Mouse (Mus musculus) cerebellum, postnatal 25 days (tissue): ENCODE data around the gene Mpig6b.

Source experiments
- DNase-seq, 2 experiments: peaks; one replicate each; pipeline ENCODE4 v3.0.0; 2021; ENCODE audit warnings: mixed read lengths in 2 of 2

Gene Mpig6b

DNA sequence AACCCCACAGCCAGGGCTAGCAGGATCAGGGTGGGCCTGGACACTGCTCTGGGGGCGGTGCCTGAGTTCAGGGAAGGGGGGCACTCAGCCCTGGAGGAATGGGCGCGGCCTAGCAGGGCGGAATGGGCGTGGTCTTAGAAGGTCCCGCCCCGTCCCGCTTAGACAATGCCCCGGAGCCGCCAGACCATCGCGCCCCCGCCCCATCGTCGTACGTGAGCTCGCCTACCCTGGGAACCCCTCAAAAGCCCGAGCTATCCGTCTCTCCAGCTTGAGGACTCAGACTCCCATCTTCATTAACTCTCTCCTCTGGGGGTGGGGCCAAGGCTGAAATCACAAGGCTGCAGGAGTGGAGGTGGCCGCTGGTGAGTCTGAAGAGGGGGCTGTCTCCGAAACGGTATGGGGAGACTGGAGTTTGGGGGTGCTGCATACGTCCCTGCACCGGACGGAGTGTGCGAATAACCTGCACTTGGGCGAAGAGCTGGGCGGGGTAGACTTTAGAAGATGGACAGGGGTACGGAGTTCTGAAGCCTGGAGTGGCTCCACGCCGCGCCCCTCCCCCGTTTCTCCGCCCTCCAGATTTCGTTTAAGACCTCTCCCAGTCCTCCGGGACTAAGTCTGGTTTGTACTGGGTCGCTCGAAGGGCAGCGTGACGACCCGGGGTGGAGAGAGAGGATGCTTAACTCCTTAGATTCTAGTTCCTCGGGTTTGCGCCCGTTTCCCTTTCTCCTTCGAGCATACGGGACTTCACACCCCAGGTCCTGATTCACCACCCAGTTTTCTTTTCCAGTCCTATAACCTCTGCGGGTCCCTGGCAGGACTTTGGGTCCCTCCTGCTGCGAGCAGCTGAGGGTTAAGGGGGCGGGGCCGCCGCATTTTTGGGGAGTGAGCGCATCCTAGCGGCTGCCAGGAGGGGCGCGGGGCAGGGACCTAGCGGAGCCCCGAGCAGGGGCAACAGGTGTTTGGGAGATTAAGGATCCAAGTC is 6.8 kb downstream of the Mpig6b start, which contains the start of gene Ddah2:
Gene Ddah2 (plus strand): TSS at position 125 of the 982 bp plus-strand sequence.
- peak; percentile 85 to 91 for DNase-seq

GRCm38 (mm10) chr17:35058316-35058715 is 7.7 kb downstream of the Mpig6b start:
- peak in 1 of 2 experiments; percentile 12 for DNase-seq

- DNase-seq, result no peak
Measured at GRCm38 (mm10) chr17:35057090-35057489, 8.9 kb downstream of the Mpig6b start.

- DNase-seq, result no peak
Measured at GRCm38 (mm10) chr17:35055691-35056495, 10.1 kb downstream of the Mpig6b start.

- peak in 1 of 2 experiments; percentile 22 for DNase-seq
Measured at GRCm38 (mm10) chr17:35052271-35052798, 13.6 kb downstream of the Mpig6b start.

DNA sequence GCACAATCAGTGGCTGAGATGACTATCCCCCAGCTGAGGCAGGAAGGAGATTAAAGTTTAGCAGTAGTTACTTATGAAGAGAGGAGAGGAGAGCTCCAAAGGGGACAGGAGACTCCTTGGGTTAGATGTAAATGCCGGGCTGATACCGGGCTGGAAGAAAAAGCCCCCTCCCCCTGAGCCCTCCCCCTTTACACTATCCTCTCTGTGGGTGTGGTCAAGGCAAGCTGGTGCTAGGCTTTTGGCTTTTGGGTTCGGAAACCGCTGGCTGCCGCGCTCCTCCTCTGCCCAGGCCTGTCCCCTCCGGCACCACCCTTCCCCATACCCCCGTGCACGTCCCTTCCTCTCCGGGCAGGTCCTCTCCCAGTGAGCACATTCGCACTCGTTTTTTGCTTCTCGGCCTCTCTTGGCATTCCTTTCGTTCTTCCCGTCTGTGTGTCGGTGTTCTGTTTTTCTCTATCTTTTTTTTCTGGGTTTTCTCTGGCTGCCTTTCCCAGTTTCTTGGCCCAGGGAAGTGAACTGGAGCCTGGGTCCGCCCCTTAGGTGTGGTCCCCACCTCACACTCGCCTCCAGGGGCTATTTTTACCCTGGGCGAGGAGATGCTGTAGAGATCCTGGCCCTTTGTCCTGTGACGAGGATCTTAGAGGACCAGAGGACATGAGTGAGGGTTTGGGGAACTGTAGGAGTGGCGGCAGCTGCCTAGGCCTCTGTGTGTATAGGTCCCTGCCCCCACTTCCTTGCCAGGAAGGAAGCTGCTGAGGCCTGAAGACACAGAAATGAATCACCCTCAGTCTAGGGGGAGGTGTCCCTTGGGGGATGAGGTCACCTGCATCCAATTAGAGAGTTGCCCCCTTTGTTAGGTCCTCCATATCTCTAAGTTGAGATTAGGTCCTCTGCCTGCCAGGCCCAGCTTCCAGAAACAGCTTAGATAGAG is 14.6 kb downstream of the Mpig6b start:
- peak; percentile 63 to 66 for DNase-seq

DNA sequence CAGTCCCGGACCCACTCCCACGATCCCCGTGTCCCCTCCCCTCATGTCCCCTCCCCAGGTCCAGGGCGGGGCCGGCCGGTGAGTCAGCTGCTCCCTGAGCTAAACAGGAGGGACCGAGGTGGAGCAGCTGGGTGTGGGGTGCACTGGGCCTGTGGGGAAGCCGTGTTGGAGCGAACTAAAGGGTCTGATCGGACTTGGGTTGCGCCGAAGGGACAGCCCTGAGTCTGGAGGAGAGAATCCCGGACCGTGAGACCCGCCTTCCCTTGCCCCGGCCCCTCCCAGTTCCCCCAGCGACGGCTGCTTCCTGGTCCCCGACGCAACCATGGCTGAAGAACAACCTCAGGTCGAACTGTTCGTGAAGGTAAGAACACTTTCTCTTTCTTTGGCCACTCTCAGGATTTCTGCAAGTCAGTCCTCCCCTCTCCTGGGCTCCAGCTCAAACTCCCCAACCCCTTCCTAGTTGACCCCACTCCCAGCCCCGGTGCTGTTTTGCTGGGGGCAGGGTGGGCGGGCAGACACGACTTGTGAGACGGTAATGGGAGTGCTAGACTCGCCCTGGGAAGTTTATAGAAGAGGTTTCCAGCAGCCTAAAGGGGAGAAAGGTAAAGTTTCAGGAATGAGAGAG is 15.7 kb downstream of the Mpig6b start:
- DNase-seq, result peak; percentile 57 to 59

- peak in 1 of 2 experiments; percentile 47 for DNase-seq
Measured at GRCm38 (mm10) chr17:35049561-35050016, 16.4 kb downstream of the Mpig6b start, which contains the start of gene Clic1. TSS of gene Clic1 (plus strand) at chr17:35049966.

DNA sequence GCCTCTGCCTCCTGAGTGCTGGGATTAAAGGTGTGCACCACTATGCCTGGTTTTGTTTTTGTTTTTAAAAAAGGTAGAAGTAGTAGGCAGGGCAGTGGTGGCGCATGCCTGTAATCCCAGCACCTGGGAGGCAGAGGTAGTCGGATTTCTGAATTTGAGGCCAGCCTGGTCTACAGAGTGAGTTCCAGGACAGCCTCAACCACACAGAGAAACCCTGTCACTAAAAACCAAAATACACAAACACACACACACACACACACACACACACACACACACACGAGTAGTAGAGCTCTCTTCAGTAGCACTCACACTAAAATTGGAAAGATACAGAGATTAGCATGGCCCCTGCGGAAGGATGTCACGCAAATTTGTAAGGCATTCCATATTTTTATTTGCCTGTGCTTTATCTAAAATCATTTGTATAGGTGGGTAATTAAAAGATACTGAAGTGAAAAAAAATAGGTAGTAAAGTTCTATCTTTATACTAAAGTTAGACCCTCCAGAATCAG is 17.0 kb downstream of the Mpig6b start:
- no peak for DNase-seq

DNA sequence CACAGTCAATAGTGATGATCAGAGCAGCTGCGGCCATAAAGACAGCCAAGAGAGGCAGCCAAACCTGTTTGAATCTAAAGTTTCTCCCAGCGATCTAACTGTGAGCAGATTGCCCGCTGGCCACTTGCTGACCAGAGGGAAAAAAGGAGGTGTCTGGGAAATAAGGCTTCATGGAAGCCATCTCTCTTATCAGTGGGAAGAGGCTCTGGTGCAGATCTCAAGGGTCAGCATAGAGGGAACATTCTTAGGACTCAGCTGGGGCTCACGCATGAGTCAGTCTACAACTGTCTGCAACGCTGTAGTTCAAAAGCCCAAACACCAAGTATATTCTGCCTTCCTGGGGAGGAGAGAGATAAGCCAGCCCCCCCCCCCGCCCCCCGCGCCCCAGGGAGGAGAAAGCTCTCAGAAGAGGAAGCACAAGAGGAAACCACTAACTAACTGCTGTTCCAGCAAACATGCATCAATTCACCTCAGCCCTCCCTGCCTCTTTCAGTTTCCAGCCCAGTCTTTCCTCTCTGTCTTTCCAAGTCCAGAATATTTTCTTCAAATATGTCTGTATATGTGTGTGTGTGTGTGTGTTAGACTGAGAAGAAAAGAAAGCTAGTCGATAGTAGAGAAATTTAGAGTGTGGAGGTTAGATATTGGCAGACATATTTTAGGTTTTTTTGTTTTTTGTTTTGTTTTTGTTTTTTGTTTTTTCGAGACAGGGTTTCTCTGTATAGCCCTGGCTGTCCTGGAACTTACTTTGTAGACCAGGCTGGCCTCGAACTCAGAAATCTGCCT is 17.6 kb downstream of the Mpig6b start:
- no peak for DNase-seq

DNA sequence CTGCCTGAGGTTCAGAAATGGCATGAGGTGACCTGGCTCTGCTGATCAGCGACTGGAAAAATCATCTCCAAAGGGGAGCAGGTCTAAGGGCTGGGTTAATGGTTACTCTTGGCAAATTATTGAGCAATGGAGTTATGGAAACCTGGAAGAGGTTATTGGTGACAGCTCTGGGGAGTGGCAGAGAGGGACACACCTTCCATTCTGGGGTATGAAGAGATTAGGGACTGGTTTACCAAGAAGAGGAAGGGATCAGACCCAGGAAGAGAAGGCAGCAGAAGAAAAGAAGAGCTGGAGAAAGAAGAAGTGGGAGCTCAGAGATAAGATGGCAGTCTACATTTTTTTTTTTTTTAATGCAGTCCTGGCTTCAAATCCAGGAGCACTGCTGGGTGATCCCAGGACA is 18.3 kb downstream of the Mpig6b start:
- no peak for DNase-seq

DNA sequence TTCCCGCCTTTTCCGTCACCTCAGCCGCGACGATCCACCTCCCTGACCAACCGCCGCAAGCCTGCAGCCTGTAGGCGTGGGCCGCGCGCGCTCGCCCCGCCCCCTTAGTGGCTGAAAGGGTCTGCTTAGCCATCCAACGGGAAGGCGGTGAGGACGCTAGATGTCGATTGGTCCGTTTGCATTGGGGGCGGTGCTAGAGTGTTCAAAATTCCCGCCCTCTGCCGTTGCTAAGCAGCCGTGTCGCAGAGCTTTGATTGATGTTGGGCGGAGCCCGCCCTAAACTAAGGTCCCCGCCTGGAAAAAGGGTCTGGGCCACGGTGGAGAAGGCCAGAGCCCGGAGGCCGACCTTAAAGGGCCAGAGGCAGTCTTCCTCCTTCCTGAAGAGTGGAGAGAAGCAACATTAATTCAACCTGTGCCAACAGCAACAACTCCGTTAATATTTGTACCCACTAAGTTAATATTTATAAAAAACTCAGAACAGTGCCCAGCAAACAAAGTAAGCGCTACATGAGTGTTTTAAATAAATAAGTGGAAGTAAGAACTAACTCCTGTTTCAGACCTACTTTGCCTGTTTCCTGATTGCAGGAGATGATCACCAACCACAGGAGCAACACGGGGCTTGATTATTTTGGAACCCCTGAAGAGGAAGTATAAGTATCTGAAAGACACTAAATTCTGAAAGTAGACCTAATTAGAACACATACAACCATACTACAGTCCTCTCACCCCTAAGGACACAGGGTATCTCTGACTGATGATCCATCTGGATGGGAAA is 19.1 kb downstream of the Mpig6b start, which contains the start of gene Msh5:
Gene Msh5 (minus strand): TSS at position 65 of the 775 bp plus-strand sequence.
- peak; percentile 95 to 98 for DNase-seq

DNA sequence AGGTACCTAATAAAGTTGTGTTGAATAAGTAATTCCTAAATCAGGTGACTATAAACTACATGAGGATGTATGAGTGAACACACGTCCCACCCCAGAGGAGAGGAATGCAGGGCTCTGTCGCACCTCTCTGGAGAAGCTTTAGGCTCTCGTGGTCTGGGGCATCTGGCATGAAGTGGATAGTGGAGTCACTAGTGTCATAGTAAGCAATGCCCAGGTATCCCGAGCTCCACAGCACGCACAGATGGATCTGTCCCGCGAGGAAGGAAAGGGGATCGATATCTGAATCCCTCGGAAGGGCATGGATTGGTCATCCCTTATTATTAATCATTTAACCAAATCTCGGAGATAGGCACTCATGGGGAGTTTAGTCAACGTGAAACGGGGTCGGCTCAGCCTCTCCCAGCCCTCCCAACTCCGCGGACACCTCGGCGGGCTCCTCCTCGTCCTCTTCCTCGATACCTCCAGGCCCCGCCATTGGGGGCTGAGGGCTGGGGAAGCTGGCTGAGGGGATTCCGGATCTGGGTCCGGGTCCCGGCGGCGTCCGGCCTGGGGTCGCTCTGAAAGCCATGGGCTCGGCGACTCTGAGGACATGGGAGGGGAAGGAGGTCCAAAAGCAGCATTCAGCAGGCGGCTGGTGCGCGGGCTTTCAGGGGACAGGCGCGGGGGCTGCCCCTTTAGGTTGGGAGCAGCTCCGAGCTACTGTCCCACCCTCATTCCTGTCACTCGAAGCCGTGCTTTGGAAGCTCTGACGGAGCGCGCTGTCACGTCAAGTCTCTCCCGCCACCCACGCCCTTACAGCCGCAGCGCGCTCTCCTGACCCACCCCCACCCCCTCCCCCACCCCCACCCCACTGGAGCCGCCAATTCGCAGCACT is 19.9 kb downstream of the Mpig6b start:
- no peak for DNase-seq

GRCm38 (mm10) chr17:35044904-35045806 is 20.8 kb downstream of the Mpig6b start:
- DNase-seq, result no peak

- DNase-seq, result no peak
Measured at GRCm38 (mm10) chr17:35043794-35044193, 22.2 kb downstream of the Mpig6b start.

- DNase-seq, result no peak
Measured at GRCm38 (mm10) chr17:35039121-35039873, 26.7 kb downstream of the Mpig6b start.
